Mouse (Mus musculus): ENCODE measurements at regions not wholly inside any gene's neighbourhood (a gene's known extent, or its start where the extent isn't known, plus 50 kb on each side); places are given as distances from the start of the nearest gene placed in this dataset.

- DNase-seq (ENCODE audit: low read depth, low spot score), result no peak
These were observed 212.9 kb upstream of the Mocs1 start for GRCm38 (mm10) chr17:49215281-49215680.

- no peak for DNase-seq (ENCODE audit: low read depth, low spot score)
These were observed 208.5 kb upstream of the Mocs1 start for GRCm38 (mm10) chr17:49219512-49220197.

GRCm38 (mm10) chr17:49223212-49223611 is 204.9 kb upstream of the Mocs1 start:
- no peak for DNase-seq (ENCODE audit: low read depth, low spot score)

- DNase-seq (ENCODE audit: low read depth, low spot score), result no peak
These were observed 204.5 kb upstream of the Mocs1 start for GRCm38 (mm10) chr17:49223651-49224050.

- DNase-seq (ENCODE audit: low read depth, low spot score), result no peak
These were observed 202.7 kb upstream of the Mocs1 start for GRCm38 (mm10) chr17:49225255-49226015.

GRCm38 (mm10) chr17:49226016-49226400 is 202.2 kb upstream of the Mocs1 start:
- no peak for DNase-seq (ENCODE audit: low read depth, low spot score)

GRCm38 (mm10) chr17:49231287-49231686 is 196.9 kb upstream of the Mocs1 start:
- peak; percentile 71 for DNase-seq (ENCODE audit: low read depth, low spot score)

GRCm38 (mm10) chr17:49240097-49240496 is 188.1 kb upstream of the Mocs1 start:
- DNase-seq (ENCODE audit: low read depth, low spot score), result no peak

- no peak for DNase-seq (ENCODE audit: low read depth, low spot score)
These were observed 184.7 kb upstream of the Mocs1 start for GRCm38 (mm10) chr17:49243419-49243818.

GRCm38 (mm10) chr17:49245013-49245412 is 183.1 kb upstream of the Mocs1 start:
- DNase-seq (ENCODE audit: low read depth, low spot score), result no peak

- DNase-seq (ENCODE audit: low read depth, low spot score), result no peak
These were observed 180.9 kb upstream of the Mocs1 start for GRCm38 (mm10) chr17:49247215-49247614.

GRCm38 (mm10) chr17:49250726-49251537 is 177.2 kb upstream of the Mocs1 start:
- no peak for DNase-seq (ENCODE audit: low read depth, low spot score)

GRCm38 (mm10) chr17:49252271-49252670 is 175.9 kb upstream of the Mocs1 start:
- no peak for DNase-seq (ENCODE audit: low read depth, low spot score)

- DNase-seq (ENCODE audit: low read depth, low spot score), result no peak
These were observed 169.7 kb upstream of the Mocs1 start for GRCm38 (mm10) chr17:49258496-49258895.

GRCm38 (mm10) chr17:49262394-49262793 is 165.8 kb upstream of the Mocs1 start:
- DNase-seq (ENCODE audit: low read depth, low spot score), result no peak

- no peak for DNase-seq (ENCODE audit: low read depth, low spot score)
These were observed 161.8 kb upstream of the Mocs1 start for GRCm38 (mm10) chr17:49266343-49266742.

- no peak for DNase-seq (ENCODE audit: low read depth, low spot score)
These were observed 158.2 kb upstream of the Mocs1 start for GRCm38 (mm10) chr17:49269943-49270342.

- DNase-seq (ENCODE audit: low read depth, low spot score), result no peak
These were observed 155.3 kb upstream of the Mocs1 start for GRCm38 (mm10) chr17:49272661-49273448.

GRCm38 (mm10) chr17:49274936-49275335 is 153.2 kb upstream of the Mocs1 start:
- DNase-seq (ENCODE audit: low read depth, low spot score), result no peak

GRCm38 (mm10) chr17:49275421-49275820 is 152.7 kb upstream of the Mocs1 start:
- no peak for DNase-seq (ENCODE audit: low read depth, low spot score)

GRCm38 (mm10) chr17:49275916-49276315 is 152.2 kb upstream of the Mocs1 start:
- DNase-seq (ENCODE audit: low read depth, low spot score), result no peak

GRCm38 (mm10) chr17:49278541-49278940 is 149.6 kb upstream of the Mocs1 start:
- no peak for DNase-seq (ENCODE audit: low read depth, low spot score)
